Comparison of ENCODE assay signal across 8 mouse cellular contexts in the genomic region with DNA sequence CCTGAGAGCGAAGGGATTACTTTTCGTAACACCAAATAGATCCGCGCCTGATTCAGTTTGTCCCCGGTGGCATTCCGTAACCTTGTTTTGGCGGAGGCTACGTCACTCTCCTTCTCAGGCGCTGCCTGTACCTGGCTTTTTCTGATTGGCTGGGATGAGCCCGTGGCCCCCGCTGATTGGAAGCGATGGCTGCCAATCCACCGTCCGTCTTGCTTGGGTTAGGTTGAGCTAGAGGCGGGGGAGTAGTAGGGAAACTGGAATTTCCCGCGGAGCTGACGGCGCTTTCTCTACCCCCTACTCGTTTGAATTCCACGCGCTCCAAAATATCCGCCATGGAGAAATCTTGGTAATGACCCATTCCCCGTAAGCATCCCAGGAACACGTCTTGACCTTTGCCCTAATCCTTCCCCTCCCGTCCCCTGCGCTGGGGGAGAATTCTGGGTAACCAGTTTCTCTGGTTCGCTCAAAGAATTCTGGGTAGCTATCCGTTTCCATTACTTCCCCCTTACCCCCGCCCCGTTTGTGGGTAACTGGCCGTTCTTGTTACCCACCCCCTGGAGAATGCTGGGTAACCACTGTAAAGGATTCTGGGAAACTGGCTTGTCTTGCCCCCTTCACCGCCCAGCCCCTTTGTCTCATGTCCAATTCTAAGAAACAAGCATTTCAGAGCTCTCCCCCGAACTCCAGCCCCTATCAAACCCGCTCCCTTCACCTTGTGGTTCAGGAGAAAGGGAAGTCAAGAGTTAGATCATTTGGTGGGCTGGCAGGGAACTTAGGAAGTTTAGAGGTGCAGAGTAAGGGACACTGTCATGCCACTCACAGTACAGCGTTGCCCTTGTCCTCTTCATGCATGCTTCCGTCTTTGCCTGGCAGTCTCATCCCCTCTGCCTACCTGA. TPM values are rescaled to one million over a fixed set of nuclear protein-coding genes. Genes with fewer than 3 reads are reported as not detected.
DNase-seq lines count a peak whose midpoint lies in the region; ATAC-seq and TF ChIP-seq lines count a peak whose summit lies in the region.

A gene (plus strand): TSS at position 210 of the 896 bp plus-strand sequence.

- ATAC-seq in activated CD4-positive, CD25-positive, alpha-beta regulatory T cell, adult 4 months = peak; percentile 99

- H3K36me3 ChIP-seq in megakaryocyte, embryonic 14.5 days (replicated peaks; ENCODE audit: low read length) = peaks cover 27% of the 10 kb centered on the region

- no peak for TF ChIP-seq CTCF in cortical plate, adult 2 months (IDR thresholded peaks at IDR 0.05; ENCODE audit: extremely low read depth, insufficient read depth, low read length)

- no peaks in the 10 kb centered on the region for H3K9me3 ChIP-seq in megakaryocyte, embryonic 14.5 days

- H3K4me1 ChIP-seq in cortical plate, adult 2 months (ENCODE audit: control insufficient read depth, insufficient read depth, low read length) = peaks cover 7% of the 10 kb centered on the region
- peaks cover 43% of the 10 kb centered on the region for H3K4me1 ChIP-seq in megakaryocyte, embryonic 14.5 days

- peak within 1 kb of the TSS; percentile 45 for H3K4me3 ChIP-seq in cortical plate, adult 2 months (ENCODE audit: insufficient read depth, low read length)
- H3K4me3 ChIP-seq in megakaryocyte, embryonic 14.5 days (replicated peaks) = peak within 1 kb of the TSS; percentile 93

- peak; percentile 76 for TF ChIP-seq POLR2A in cortical plate, adult 2 months (IDR thresholded peaks at IDR 0.05; ENCODE audit: extremely low read depth, insufficient read depth, low read length)

- no peaks in the 10 kb centered on the region for H3K27me3 ChIP-seq in megakaryocyte, embryonic 14.5 days (replicated peaks)

- DNase-seq in gastrocnemius, adult 8-10 months (ENCODE audit: low spot score in 2 of 2) = peak; percentile 99
- DNase-seq in hindlimb bud, embryonic 11.5 days (ENCODE audit: extremely low spot score, low read depth, low spot score) = peak; percentile 98
- DNase-seq in left cerebral cortex, adult 8-10 months (ENCODE audit: low spot score in 2 of 2) = peak; percentile 100
- peak; percentile 100 for DNase-seq in right cerebral cortex, postnatal 10 days (ENCODE audit: low spot score in 2 of 2)
- peak; percentile 98 for DNase-seq in urinary bladder, postnatal 25 days (ENCODE audit: low spot score)

- peak within 1 kb of the TSS; percentile 84 for H3K27ac ChIP-seq in cortical plate, adult 2 months (ENCODE audit: insufficient read depth, low read length)

RNA-seq across cellular contexts. Expression of the gene that starts here (rescaled TPM):
- 10 to 100 TPM; 18.9 to 21.1 TPM for polyA plus RNA-seq in activated CD4-positive, CD25-positive, alpha-beta regulatory T cell, adult 4 months (2017; shearing (Covaris generic))
- 22.8 and 24.6 TPM in 2 replicates for polyA plus RNA-seq in cortical plate, adult 2 months (2012; rRNA removed)
- total RNA-seq in gastrocnemius, adult 8-10 months (2022) = 1 to 10 TPM; 2.6 to 3.9 (median 3.2) TPM
- total RNA-seq in left cerebral cortex, adult 8-10 months (2022) = 10 to 100 TPM; 14.5 to 15.5 (median 15.3) TPM
- 0.91 and 1.1 TPM in 2 replicates for polyA plus RNA-seq in megakaryocyte, embryonic 14.5 days (2012; ENCODE audit: insufficient read depth, low replicate concordance)

Comparison
In these comparisons a context has a peak if more than half of its experiments do, and no peak if none do; other contexts are left out.
1. Peak in every context shown above with its lines: DNase-seq, ATAC-seq, H3K4me3 ChIP-seq and H3K27ac ChIP-seq.